Mouse (Mus musculus) erythroblast, embryonic 14.5 days (primary cell): Measurements from ENCODE around the gene Adprh. TPM values are rescaled to one million over a fixed set of nuclear protein-coding genes. Genes with fewer than 3 reads are reported as not detected.

Experiments
- H3K27me3 ChIP-seq: 2 replicates; pipeline ENCODE4 v1.6.1; 2012; ENCODE audit warnings: inconsistent platforms; ENCODE audit not compliant: control insufficient read depth
- H3K36me3 ChIP-seq: 2 replicates; pipeline ENCODE4 v1.6.1; 2012; ENCODE audit warnings: mild to moderate bottlenecking, inconsistent platforms; ENCODE audit not compliant: control insufficient read depth
- H3K4me1 ChIP-seq: 2 replicates; pipeline ENCODE4 v1.6.1; 2012; ENCODE audit warnings: inconsistent platforms; ENCODE audit not compliant: control insufficient read depth
- H3K4me3 ChIP-seq: replicated peaks from 2 replicates; pipeline ENCODE3; 2012; ENCODE audit warnings: moderate library complexity, mild to moderate bottlenecking, inconsistent platforms
- H3K9me3 ChIP-seq: 2 replicates; pipeline ENCODE4 v1.6.1; 2012; ENCODE audit warnings: low read length, inconsistent platforms, mixed read lengths; ENCODE audit not compliant: control insufficient read depth
- GATA1 ChIP-seq: IDR thresholded peaks from 2 replicates; pipeline ENCODE4 v1.6.1; 2012; ENCODE audit warnings: low read length, inconsistent platforms, mixed read lengths
- TAL1 ChIP-seq: IDR thresholded peaks from 3 replicates; pipeline ENCODE4 v1.6.1; 2012; ENCODE audit warnings: low read length, inconsistent platforms, mixed read lengths
- polyA plus RNA-seq: library from polyadenylated mRNA; stranded (reverse); fragments of >175 nt; gene quantifications from 2 replicates; pipeline ENCODE4 v1.2.3, GENCODE M21; 2012

The Adprh gene
- polyA plus RNA-seq, 1 experiment, result 15.1 TPM

GRCm38 (mm10) chr16:38467917-38468705 lies 15.6 kb upstream of the Adprh start:
- Histone ChIP-seq H3K9me3 (no peaks in the 10 kb centered on the region), H3K36me3 (no peaks in the 10 kb centered on the region), H3K4me1 (peaks cover 41% of the 10 kb centered on the region), H3K4me3 (no peak overlapping the region), H3K27me3 (no peaks in the 10 kb centered on the region)
- TF ChIP-seq GATA1, result no peak
- TF ChIP-seq TAL1, result no peak

- Histone ChIP-seq H3K36me3 (no peaks in the 10 kb centered on the region), H3K4me1 (peaks cover 34% of the 10 kb centered on the region), H3K9me3 (no peaks in the 10 kb centered on the region), H3K27me3 (no peaks in the 10 kb centered on the region), H3K4me3 (no peak overlapping the region)
- TF ChIP-seq GATA1 (no peak), TAL1 (no peak)
These were observed 14.8 kb upstream of the Adprh start for GRCm38 (mm10) chr16:38467091-38467916.

- Histone ChIP-seq H3K4me1 (peaks cover 28% of the 10 kb centered on the region), H3K4me3 (no peak overlapping the region), H3K9me3 (no peaks in the 10 kb centered on the region), H3K36me3 (no peaks in the 10 kb centered on the region), H3K27me3 (no peaks in the 10 kb centered on the region)
- TF ChIP-seq GATA1 (no peak), TAL1 (no peak)
These were observed 13.6 kb upstream of the Adprh start for GRCm38 (mm10) chr16:38466089-38466488.

GRCm38 (mm10) chr16:38463305-38463704 lies 10.8 kb upstream of the Adprh start:
- Histone ChIP-seq H3K9me3 (no peaks in the 10 kb centered on the region), H3K27me3 (no peaks in the 10 kb centered on the region), H3K4me1 (peaks cover 30% of the 10 kb centered on the region), H3K36me3 (no peaks in the 10 kb centered on the region), H3K4me3 (no peak overlapping the region)
- TF ChIP-seq TAL1, result no peak
- no peak for TF ChIP-seq GATA1

GRCm38 (mm10) chr16:38462161-38462560 lies 9.7 kb upstream of the Adprh start:
- H3K9me3 ChIP-seq, result no peaks in the 10 kb centered on the region
- TF ChIP-seq GATA1 (no peak), TAL1 (no peak)
- peaks cover 21% of the 10 kb centered on the region for H3K4me1 ChIP-seq
- H3K4me3 ChIP-seq, result no peak overlapping the region
- H3K27me3 ChIP-seq, result no peaks in the 10 kb centered on the region
- no peaks in the 10 kb centered on the region for H3K36me3 ChIP-seq

GRCm38 (mm10) chr16:38461749-38462148 lies 9.2 kb upstream of the Adprh start:
- Histone ChIP-seq H3K4me3 (no peak overlapping the region), H3K9me3 (no peaks in the 10 kb centered on the region), H3K27me3 (no peaks in the 10 kb centered on the region), H3K4me1 (peaks cover 17% of the 10 kb centered on the region), H3K36me3 (no peaks in the 10 kb centered on the region)
- TF ChIP-seq GATA1, result no peak
- TF ChIP-seq TAL1, result no peak

- H3K36me3 ChIP-seq, result no peaks in the 10 kb centered on the region
- no peaks in the 10 kb centered on the region for H3K9me3 ChIP-seq
- TF ChIP-seq GATA1, result no peak
- H3K4me1 ChIP-seq, result peaks cover 9% of the 10 kb centered on the region
- H3K27me3 ChIP-seq, result no peaks in the 10 kb centered on the region
- H3K4me3 ChIP-seq, result no peak overlapping the region
These were observed 7.5 kb upstream of the Adprh start for GRCm38 (mm10) chr16:38459990-38460389.

GRCm38 (mm10) chr16:38458600-38459280 lies 6.2 kb upstream of the Adprh start:
- TF ChIP-seq TAL1, result no peak
- TF ChIP-seq GATA1, result no peak
- no peaks in the 10 kb centered on the region for H3K9me3 ChIP-seq
- peaks cover 18% of the 10 kb centered on the region for H3K4me1 ChIP-seq
- no peaks in the 10 kb centered on the region for H3K36me3 ChIP-seq
- no peak overlapping the region for H3K4me3 ChIP-seq
- no peaks in the 10 kb centered on the region for H3K27me3 ChIP-seq
